Mouse (Mus musculus): Measurements from ENCODE around the gene Olfr1434.

GRCm38 (mm10) chr19:12292979-12293378 lies 13.3 kb downstream of the Olfr1434 start:
- no peak for TF ChIP-seq CTCF (conservative IDR thresholded peaks at IDR 0.05; ENCODE audit: low read length)
- no peak for TF ChIP-seq POU5F1 (IDR thresholded peaks at IDR 0.05; ENCODE audit: borderline replicate concordance, low read length)
